8 mouse cellular contexts compared by ENCODE assay signal in genomic region chr10:59539533-59539875, GRCm38 (mm10).
DNase-seq lines count a peak whose midpoint lies in the region; ATAC-seq and TF ChIP-seq lines count a peak whose summit lies in the region.

No protein-coding gene starts in this region.

- peak overlapping the region; percentile 64 for H3K4me3 ChIP-seq in gastrocnemius, adult 2 months
- H3K4me3 ChIP-seq in intestine, embryonic 14.5 days (ENCODE audit: low read depth, low read length): peak overlapping the region; percentile 21
- peak overlapping the region; percentile 35 for H3K4me3 ChIP-seq in midbrain, embryonic 12.5 days

- intact Hi-C loops in gastrocnemius, adult 2 months (cut with DNase I): no loop called here
- intact Hi-C loops in left cerebral cortex, postnatal 4 days (cut with DNase I): no loop called here

- H3K36me3 ChIP-seq in intestine, embryonic 14.5 days (ENCODE audit: control insufficient read depth, insufficient read depth, low read length): no peaks in the 10 kb centered on the region
- H3K36me3 ChIP-seq in midbrain, embryonic 12.5 days: no peaks in the 10 kb centered on the region

- DNase-seq in thymus, postnatal 14 days: peak; percentile 25
- DNase-seq in thymus, adult 18-20 months: no peak
- DNase-seq in cerebellum, postnatal 10 days: peak; percentile 51 to 61
- peak; percentile 67 for DNase-seq in gastrocnemius, adult 2 months
- DNase-seq in intestine, embryonic 14.5 days (ENCODE audit: low spot score): peak; percentile 80
- peak; percentile 29 for DNase-seq in left cerebral cortex, postnatal 4 days
- DNase-seq in skeletal muscle tissue, adult 2 months (ENCODE audit: low read depth, low spot score): peak; percentile 23

- ATAC-seq in intestine, embryonic 14.5 days (replicated peaks; ENCODE audit: low FRiP score, low TSS enrichment, low read depth): no peak
- peak; percentile 84 for ATAC-seq in midbrain, embryonic 12.5 days (ENCODE audit: low FRiP score, low read depth)

- H3K9ac ChIP-seq in intestine, embryonic 14.5 days (ENCODE audit: low read length): 0 out of 2 replicates have a peak overlapping the region, but pooled peaks have one; percentile 20
- no peak overlapping the region; the same call in 1 of the 2 replicates for H3K9ac ChIP-seq in midbrain, embryonic 12.5 days (replicated peaks)

- peaks cover 18% of the 10 kb centered on the region; the same call in 1 of the 2 replicates for H3K4me1 ChIP-seq in intestine, embryonic 14.5 days (replicated peaks; ENCODE audit: control insufficient read depth, insufficient read depth, low read length)
- peaks cover 25% of the 10 kb centered on the region for H3K4me1 ChIP-seq in midbrain, embryonic 12.5 days

- no peaks in the 10 kb centered on the region for H3K27me3 ChIP-seq in intestine, embryonic 14.5 days (replicated peaks; ENCODE audit: control insufficient read depth, insufficient read depth, low read length)
- H3K27me3 ChIP-seq in midbrain, embryonic 12.5 days: no peaks in the 10 kb centered on the region

- H3K27ac ChIP-seq in gastrocnemius, adult 2 months: peak overlapping the region; percentile 56
- H3K27ac ChIP-seq in intestine, embryonic 14.5 days (ENCODE audit: low read depth): no peak overlapping the region
- peak overlapping the region; percentile 36 for H3K27ac ChIP-seq in midbrain, embryonic 12.5 days (replicated peaks)

- no peaks in the 10 kb centered on the region for H3K9me3 ChIP-seq in intestine, embryonic 14.5 days (ENCODE audit: control insufficient read depth, low read length)
- no peaks in the 10 kb centered on the region for H3K9me3 ChIP-seq in midbrain, embryonic 12.5 days

- WGBS in intestine, embryonic 14.5 days: 2% methylated on average over 12 of the region's 12 CpGs
- WGBS in midbrain, embryonic 12.5 days: 2% methylated on average over 12 of the region's 12 CpGs

- peak overlapping the region; percentile 51 for H3K4me2 ChIP-seq in intestine, embryonic 14.5 days (ENCODE audit: low read length)
- peak overlapping the region; percentile 61 for H3K4me2 ChIP-seq in midbrain, embryonic 12.5 days (replicated peaks)

- no peak for TF ChIP-seq CTCF in gastrocnemius, adult 2 months (IDR thresholded peaks at IDR 0.05)

Comparison
In these comparisons a context has a peak if more than half of its experiments do, and no peak if none do; other contexts are left out.
1. DNase-seq: peak in thymus, postnatal 14 days (single experiment), cerebellum, postnatal 10 days (2 of 2), gastrocnemius, adult 2 months (single experiment), intestine, embryonic 14.5 days (single experiment), left cerebral cortex, postnatal 4 days (single experiment) and skeletal muscle tissue, adult 2 months (single experiment); none in thymus, adult 18-20 months (0 of 2).
2. Peak in every context shown above with its lines, with median percentiles within 50 percentile points of each other: H3K4me3 ChIP-seq.